Mouse (Mus musculus): Measurements from ENCODE around the gene Gm20388.
"Not testable (repeated sequence)": the region's sequence is repeated elsewhere in the genome, so short reads cannot be mapped to it uniquely, and the experiment has no call there.

Gene Gm20388

GRCm38 (mm10) chr8:121580465-121580864, 1669.8 kb downstream of the Gm20388 start:
- DNase-seq (ENCODE audit: low spot score in 2 of 2): no peak

GRCm38 (mm10) chr8:121583653-121584052, 1673.0 kb downstream of the Gm20388 start:
- DNase-seq (ENCODE audit: low spot score in 2 of 2): no peak

DNA sequence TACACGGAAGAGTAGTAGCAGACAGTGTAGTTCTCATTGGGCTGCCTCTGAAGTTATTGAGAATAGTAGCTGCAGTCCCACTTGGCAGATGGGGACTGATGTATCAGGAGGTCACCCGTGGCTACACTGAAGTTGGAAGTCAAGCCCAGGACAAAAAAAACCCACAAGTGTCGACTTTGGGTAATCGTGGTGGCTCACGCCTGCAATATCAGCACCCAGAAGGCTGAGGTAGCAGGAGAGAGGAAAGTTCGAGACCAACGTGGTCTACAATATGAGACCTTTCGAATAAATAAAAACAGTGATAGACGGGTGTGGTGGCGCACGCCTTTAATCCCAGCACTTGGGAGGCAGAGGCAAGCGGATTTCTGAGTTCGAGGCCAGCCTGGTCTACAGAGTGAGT, 1674.1 kb downstream of the Gm20388 start:
- DNase-seq (ENCODE audit: low spot score in 2 of 2): no peak

GRCm38 (mm10) chr8:121585159-121585825, 1674.7 kb downstream of the Gm20388 start:
- DNase-seq (ENCODE audit: low spot score in 2 of 2): peak; percentile 99

DNA sequence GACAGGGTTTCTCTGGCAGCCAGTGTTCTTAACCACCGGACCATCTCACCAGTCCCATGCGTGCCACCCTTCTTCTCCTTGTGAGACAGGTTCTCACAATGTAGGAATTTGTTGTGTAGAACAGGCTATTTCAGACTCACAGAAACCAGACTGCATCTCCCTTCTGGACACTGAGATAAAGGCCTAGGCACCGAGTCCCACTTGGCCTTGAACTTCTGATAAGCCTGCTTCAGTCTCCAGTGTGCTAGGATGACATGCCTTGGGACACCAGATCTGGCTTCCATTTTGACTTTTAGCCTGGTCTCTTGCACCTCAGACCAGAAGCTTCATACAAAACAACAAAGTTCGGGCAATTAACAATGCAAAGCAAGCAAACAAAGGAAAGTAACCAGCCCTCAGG, 1678.1 kb downstream of the Gm20388 start:
- no peak for DNase-seq (ENCODE audit: low spot score in 2 of 2)

DNA sequence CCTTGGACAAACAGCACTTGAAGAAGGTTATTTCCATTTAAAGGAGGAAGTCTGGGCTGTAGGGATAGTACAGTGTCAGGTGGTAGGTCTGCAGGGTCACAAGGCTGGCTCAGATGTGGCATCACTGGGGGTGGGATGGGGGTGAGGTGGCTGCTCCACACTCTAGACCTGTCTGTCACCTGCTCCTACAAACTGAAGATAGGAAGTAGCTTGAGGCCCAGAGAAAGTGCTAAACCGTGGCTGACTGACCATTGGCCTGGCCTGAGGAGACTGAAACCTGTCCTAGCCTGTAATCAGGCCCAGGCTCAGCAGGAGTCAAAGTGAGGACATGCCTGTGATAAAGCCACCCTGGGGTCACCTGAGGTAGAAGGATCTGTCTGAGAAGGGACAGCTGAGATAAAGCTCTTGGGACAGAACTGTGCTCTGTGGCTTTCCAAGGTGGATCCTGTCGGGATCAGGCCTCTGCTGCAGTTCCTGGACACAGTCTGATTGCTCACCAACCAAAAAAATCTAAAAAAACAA, 1678.6 kb downstream of the Gm20388 start:
- DNase-seq (ENCODE audit: low spot score in 2 of 2): no peak

DNA sequence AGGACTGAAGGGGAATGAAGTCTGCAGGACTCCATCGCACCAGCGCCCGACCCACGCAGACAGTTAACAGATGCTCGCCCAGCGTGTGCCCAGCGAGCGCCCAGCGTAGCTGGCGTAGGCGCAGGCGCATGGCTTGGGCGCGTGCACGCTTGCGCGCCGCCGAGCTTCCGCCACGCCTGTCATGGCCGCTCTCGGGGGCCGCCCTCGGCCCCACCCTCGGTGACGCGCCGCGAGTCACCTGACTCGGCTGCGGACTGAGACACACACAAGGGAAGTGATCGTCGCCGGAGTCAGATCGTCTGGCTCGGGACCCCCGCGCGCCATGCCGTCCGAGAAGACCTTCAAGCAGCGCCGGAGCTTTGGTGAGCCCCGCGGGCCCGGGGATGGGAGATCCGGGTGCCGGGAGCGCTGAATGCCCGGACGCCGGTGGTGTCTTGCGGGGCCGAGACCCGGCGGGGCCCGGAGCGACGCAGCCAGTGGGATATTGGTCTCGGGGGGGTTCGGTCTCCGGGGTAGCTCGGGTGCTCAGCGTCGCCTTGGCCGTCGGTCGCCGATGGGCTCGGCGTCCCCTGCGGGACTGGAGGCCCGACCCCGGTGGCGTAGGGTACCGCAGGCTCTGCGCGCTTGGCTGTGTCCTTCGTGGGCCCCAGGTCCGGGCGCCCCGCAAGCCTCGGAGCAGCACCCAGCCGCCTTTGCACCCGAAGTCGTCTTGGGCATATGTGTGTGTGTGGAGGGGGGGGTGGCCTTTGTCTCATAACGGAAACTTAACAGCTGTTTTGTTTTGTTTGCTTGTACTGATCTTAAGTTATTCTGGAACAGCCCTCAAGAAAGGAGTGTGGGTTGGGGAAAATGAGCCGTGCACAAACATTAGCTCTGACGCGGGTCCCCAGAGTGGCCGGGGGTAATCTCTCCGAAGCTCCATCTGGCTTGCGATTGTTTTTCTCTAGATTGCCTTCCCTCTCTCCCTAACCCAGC, 1679.8 kb downstream of the Gm20388 start, which contains the start of gene Map1lc3b:
Map1lc3b (plus strand) TSS at position 159 of the 975 bp plus-strand sequence.
- peak; percentile 90 to 95 for DNase-seq (ENCODE audit: low spot score in 2 of 2)

- no peak for DNase-seq (ENCODE audit: low spot score in 2 of 2)
Measured at GRCm38 (mm10) chr8:121591178-121592066, 1680.8 kb downstream of the Gm20388 start.

DNA sequence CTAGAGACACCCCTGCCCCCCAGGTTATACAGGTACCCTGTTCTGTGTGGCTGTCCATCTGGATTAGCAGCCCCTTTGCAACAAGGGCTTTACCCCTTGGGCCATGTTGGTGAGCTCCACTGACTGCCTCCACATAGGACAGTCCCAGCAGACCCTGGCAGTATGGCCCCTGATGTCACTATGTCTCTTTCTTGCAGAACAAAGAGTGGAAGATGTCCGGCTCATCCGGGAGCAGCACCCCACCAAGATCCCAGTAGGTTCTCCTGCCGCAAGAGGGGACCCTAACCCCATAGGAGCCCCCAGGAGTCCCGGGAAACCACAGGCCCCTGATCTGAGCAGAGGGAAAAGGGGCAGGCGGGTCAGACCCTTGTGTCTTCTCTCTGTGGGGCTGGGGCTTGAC, 1682.7 kb downstream of the Gm20388 start:
- no peak for DNase-seq (ENCODE audit: low spot score in 2 of 2)

- no peak for DNase-seq (ENCODE audit: low spot score in 2 of 2)
Measured at GRCm38 (mm10) chr8:121593983-121594382, 1683.3 kb downstream of the Gm20388 start.

GRCm38 (mm10) chr8:121597492-121597891, 1686.9 kb downstream of the Gm20388 start:
- DNase-seq (ENCODE audit: low spot score in 2 of 2): not testable (repeated sequence)

DNA sequence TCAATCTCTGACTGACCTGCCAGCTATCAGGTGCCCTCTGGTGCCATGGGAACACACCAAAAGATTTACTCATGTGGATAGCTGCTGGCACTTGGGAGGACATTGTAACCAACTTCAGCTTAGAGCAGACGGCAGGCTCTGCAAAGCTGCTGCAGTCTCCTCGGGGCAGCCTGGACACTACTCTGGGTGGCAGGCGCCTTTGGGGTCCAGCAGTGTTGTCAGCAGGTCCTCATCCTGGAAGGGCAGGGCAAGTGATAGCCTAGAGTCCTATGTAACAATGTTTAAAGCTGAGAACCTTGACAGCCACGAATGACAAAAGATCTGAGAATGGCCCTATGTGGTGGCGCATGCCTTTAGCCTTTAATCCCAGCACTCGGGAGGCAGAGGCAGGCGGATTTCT, 1687.5 kb downstream of the Gm20388 start:
- no peak for DNase-seq (ENCODE audit: low spot score in 2 of 2)

- DNase-seq (ENCODE audit: low spot score in 2 of 2): peak in 1 of 2 experiments; percentile 80
Measured at GRCm38 (mm10) chr8:121598892-121599291, 1688.3 kb downstream of the Gm20388 start.

- no peak for DNase-seq (ENCODE audit: low spot score in 2 of 2)
Measured at GRCm38 (mm10) chr8:121599842-121600241, 1689.2 kb downstream of the Gm20388 start.

DNA sequence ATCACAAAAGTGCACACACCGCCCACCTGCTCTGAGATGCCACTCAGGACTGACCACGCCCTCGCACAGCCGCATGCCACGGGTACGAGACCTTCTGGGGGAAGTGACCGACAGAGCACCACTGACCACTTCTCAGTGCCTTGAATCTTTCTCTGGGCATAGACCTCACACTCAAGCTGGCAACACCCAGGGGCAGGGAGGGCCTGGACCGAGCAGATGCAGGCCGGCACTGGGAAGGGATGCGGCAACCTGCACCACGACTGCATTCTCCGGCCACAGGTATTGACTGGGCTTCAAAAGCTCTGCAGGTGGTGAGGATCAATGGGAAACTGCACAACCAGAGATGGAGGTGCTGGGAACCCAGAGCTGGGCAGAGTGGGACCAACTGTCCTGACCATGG, 1691.8 kb downstream of the Gm20388 start:
- no peak for DNase-seq (ENCODE audit: low spot score in 2 of 2)

DNA sequence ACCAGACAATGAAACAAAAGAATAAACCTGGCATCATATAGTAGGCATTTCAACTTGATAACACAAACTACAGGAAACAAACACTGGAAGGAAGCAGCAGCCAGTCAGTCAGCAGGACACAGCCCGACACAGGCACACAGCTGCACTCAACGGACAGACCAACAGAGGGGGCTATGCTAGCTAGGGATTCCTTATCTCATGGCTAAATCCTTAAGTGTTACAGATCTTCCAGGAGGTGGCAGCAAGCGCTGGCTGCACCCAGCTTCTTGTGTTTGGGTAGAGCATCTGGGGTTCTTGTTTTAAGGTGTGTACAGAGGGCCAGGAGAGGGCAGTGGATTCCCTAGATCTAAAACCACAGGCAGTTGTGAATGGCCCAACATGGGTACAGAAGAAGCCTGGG, 1692.2 kb downstream of the Gm20388 start:
- DNase-seq (ENCODE audit: low spot score in 2 of 2): peak; percentile 64 to 86

DNA sequence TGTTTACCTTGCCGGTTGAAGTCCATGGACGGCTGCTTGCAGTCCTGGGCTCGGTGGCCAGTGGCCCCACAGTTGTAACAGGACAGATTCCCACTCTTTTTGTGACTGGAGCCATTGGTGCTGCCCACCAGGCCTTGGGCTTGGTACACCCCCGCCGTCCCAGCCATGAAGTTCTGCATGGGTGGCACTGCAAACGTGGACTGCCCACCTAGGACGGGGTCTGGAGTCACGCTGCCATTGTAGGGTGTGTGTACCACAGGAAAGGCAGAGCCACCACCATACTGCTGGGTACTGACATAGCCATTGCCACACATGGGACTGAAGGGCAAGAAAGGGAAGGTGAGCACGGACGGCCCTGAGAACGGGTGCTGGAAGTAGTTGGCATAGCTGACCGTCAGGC, 1693.2 kb downstream of the Gm20388 start:
- no peak for DNase-seq (ENCODE audit: low spot score in 2 of 2)

GRCm38 (mm10) chr8:121607661-121608060, 1697.0 kb downstream of the Gm20388 start:
- no peak for DNase-seq (ENCODE audit: low spot score in 2 of 2)

DNA sequence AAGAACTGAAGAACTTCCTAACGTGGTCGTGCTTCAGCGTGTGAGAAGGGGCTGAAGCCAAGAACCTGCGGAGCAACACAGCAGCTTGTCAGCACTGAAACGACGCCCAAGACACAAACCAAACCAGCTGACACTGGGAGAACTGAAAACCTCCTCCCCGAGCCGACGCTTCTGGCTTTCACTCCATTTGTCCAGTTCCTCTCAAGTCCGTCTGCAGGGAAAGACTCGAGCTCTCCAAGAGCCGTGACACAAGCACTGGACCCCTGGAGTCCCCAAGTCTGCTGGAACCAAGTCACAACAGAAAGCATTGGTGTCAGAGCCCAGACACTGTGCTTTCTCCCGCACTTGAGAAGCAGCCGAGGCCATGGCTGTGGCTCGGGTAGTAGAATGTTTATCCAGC, 1698.6 kb downstream of the Gm20388 start:
- DNase-seq (ENCODE audit: low spot score in 2 of 2): no peak

DNA sequence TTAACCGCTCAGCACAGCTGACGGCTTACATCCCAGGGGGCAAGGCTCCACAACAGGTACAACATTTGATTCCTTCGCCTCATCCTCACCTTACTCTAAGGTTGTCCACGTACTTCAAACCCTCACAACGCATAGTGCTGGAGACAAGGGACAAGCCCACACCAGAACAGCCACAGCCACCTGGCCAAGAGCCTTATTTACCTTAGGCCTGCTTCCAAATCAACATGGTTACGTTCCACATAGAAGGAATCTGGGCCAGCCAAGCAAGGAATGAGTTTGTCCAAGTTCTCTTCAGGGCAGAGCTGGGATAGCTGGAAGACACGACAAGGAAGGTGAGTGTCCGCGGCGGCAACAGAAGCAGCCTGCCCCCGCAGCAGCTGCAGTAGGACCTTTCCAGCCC, 1699.3 kb downstream of the Gm20388 start:
- no peak for DNase-seq (ENCODE audit: low spot score in 2 of 2)

DNA sequence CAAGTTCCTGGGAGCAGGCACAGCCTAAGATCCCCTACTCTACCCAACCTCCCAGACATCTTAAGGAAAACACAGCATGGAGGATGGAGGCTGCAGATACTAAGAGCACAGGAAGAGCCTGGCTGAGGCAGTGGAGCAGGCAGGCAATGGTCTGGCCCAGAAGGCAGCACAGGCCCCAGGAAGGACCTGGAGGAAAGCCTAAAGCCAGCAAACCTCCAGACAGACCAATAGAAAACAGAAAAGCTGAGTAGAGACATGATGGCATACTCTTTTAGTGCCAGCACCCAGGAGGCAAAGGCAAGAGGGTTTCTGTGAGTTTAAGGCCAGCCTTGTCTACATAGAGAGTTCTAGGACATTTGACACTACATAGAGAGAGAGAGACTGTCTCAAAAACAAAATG, 1702.8 kb downstream of the Gm20388 start:
- no peak for DNase-seq (ENCODE audit: low spot score in 2 of 2)

Data from left cerebral cortex, adult 9 months (tissue).